Mouse (Mus musculus) brain, embryonic 14.5 days (tissue): ENCODE results near the gene Gpr143.

ENCODE experiments used
- CTCF ChIP-seq: fragments of 200-500 bp; IDR thresholded peaks from 2 replicates; pipeline ENCODE4 v1.5.1; 2012; ENCODE audit warnings: inconsistent platforms, mild to moderate bottlenecking, moderate library complexity, borderline replicate concordance; ENCODE audit not compliant: insufficient read depth, insufficient read length; ENCODE audit errors: extremely low read depth
- POLR2A ChIP-seq: fragments of 200-500 bp; IDR thresholded peaks from 2 replicates; pipeline ENCODE4 v1.6.1; 2012; ENCODE audit warnings: mild to moderate bottlenecking, inconsistent platforms, borderline replicate concordance; ENCODE audit not compliant: poor library complexity, insufficient read depth, insufficient read length, severe bottlenecking; ENCODE audit errors: extremely low read depth

GRCm38 (mm10) chrX:152745925-152746324 lies 35.8 kb upstream of the Gpr143 start:
- TF ChIP-seq POLR2A (no peak), CTCF (no peak)
